Mouse (Mus musculus): ENCODE data around the gene Tsacc. TPM values are rescaled to one million over a fixed set of nuclear protein-coding genes. Genes with fewer than 3 reads are reported as not detected.
A peak's percentile ranks its signal among the peaks of the same experiment; 100 is the strongest.
"Not testable (repeated sequence)": the region's sequence is repeated elsewhere in the genome, so short reads cannot be mapped to it uniquely, and the experiment has no call there.

Tsacc gene
- total RNA-seq (2021) (10 to 100 TPM in 1 of 2 experiments, 1 to 10 TPM in 1; 5.7 to 10.6 TPM), polyA plus RNA-seq (2012; rRNA removed) (1.9 and 2.3 TPM in 2 replicates)
- long read RNA-seq, partial matches to known transcripts, result 1 of 5 reads
- long read RNA-seq, other reads (novel, unspliced or antisense), result 3 of 5 reads

DNA sequence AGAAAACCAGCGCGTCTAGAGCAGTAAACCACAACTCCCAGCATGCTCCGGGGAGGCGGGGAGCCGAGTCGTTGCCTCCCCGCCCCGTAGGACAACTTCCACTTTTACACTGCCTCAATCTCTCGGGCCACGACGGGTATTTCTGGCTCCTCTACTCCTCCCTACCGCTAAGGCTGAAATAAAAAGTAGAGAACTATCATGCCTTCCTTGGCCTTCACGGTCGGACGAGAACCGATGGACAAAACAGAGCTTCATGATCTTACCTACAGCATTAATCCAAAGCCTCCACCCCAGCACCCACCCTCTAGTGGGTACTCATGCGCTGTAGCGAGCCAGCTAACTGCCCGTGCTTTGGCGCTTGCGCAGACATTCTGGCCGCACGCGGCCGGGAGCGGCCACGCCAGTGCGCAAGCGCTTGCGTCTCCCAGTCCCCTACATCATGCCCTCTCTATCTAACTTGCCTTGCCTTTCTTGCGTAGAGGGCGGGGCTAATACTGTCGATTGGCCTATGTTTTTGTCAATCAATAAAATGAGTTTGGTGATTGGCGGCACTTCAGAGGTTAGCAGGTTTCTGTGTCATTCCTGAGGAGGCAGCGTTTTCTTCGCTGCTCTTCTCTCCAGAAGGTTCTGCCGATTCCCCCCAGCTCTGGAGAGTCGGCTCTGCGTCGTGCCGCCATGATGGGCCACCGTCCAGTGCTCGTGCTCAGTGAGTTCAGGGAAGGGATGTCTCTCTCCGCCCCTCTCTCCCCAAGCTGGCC is at the start of gene Tsacc, which contains the start of gene Cct3:
Gene Tsacc, minus strand, starts transcription at position 439 of the 758 bp plus-strand sequence.
Gene Cct3, plus strand, starts transcription at position 556 of the 758 bp plus-strand sequence.
- peak; percentile 98 for DNase-seq

- no peak for DNase-seq
These were observed 42.2 kb upstream of the Tsacc start for GRCm38 (mm10) chr3:88339006-88339405.

DNA sequence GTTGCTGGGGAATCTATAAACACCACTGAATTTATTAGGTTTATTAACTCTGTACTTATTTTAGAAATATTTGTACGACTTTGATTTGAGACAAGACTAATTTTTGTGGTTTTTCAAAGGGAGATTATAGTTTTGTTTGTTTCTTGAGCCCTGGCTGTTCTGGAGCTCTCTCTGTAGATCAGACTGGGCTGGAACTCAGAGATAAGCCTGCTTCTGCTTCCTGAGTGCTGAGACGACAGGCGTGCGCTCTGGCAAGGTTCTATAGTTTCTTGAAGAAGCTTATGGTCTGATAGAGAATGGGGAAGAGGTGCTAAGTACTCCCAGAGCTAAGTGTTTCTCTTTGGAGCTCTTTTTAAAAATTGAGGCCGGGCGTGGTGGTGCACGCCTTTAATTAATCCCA is 41.5 kb upstream of the Tsacc start:
- DNase-seq, result no peak

GRCm38 (mm10) chr3:88337367-88338020 is 40.7 kb upstream of the Tsacc start:
- DNase-seq, result peak; percentile 28

DNA sequence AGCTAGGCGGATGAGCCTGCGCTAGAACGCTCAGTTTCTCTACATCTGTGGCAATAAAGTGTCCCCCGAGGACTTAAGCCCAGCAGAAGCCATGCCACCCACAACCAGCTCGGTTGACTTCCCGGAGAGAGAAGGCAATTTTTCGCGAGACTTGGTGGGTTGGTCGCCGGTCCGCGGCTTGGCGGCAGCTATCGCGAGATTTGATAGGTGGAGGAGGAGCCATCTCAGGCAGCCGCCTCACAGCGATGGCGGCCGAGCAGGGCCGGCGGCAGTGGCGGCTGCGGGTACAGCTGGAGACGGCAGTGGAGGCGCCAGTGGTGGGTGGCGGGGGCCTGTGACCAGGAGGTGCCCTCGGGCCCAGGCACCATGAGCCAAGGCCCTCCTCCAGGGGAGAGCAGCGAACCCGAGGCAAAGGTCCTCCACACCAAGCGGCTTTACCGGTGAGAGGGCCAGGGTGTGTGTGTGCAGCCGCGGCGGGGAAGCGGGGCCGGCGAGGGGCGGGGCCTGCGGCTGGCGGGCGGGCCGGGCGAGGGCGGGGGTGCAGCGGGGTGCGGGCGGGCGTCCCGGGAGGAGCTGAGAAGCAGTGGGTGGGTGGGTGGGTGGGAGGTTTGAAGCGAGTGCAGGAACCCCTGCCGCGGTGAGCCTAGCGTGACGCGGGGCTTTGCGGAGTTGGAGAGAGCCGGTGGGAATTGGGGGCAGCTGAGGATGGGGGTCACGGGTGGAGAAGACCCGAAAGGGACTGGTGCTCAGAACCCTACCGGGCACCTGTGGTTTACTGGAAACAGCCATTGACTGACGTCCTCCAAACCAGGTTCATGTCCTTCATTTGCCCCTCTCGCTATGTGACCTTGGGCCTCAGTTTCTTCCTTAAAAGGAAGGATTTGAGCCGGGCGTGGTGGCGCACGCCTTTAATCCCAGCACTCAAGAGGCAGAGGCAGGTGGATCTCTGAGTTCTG is 39.5 kb upstream of the Tsacc start, which contains the start of the genes Tmem79 and Smg5:
Gene Tmem79, minus strand, starts transcription at position 91 of the 956 bp plus-strand sequence.
Gene Smg5, plus strand, starts transcription at position 203 of the 956 bp plus-strand sequence.
- DNase-seq, result peak; percentile 97

DNA sequence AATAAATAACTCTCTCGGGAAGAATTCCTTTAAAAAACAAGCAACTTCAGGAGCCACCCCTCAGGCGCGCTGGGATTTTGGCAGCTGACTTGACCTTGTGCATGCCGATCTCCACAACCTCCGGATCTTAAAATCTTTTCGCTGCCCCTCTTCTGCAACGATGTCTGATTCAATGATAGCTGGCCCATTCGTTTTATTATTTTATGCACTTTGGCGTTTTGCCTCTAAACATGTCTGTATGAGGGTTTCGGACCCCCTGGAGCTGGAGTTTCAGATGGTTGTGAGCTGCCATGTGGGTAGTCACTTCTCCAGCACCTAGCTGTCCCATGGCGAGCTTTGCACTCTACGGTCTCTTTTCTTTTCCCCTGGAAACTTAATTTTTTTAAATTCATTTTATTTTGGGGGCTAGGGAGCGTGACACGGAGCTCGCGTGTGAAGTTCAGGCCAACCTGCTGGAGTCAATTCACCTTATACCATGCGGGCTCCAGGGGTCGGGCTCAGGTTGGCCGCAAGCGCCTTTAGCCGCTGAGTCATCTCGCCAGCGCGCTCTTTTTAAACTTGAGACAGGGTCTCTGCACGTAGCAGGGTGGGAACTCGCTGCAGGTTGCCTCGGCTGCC is 38.7 kb upstream of the Tsacc start:
- no peak for DNase-seq

- DNase-seq, result no peak
These were observed 38.2 kb upstream of the Tsacc start for GRCm38 (mm10) chr3:88334902-88335435.

GRCm38 (mm10) chr3:88334029-88334658 is 37.3 kb upstream of the Tsacc start:
- DNase-seq, result no peak

GRCm38 (mm10) chr3:88331282-88331681 is 34.5 kb upstream of the Tsacc start:
- peak; percentile 60 for DNase-seq

GRCm38 (mm10) chr3:88328956-88329355 is 32.2 kb upstream of the Tsacc start:
- DNase-seq, result no peak

- DNase-seq, result peak; percentile 70
These were observed 28.2 kb upstream of the Tsacc start, which contains the start of gene Glmp for GRCm38 (mm10) chr3:88324951-88325405. TSS of gene Glmp (plus strand) at chr3:88325023.

DNA sequence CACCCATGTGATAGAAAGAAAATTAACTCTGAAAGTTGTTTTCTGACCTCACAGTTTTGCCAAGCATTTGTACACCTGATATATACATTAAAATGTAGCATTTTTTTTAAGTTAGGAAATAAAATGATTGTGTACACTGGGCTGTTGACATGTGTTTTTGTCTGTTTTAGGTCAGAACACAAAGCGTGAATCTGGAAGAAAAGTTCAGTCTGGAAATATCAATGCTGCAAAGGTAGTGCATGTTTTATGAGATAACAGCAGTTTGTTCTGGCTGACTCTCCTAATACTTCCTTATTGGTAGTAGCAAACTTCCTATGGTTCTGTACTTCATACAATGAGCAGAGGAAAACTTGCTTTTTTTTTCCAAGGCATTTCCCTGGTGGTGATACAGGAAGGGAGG is 2.4 kb upstream of the Tsacc start:
- no peak for DNase-seq

DNA sequence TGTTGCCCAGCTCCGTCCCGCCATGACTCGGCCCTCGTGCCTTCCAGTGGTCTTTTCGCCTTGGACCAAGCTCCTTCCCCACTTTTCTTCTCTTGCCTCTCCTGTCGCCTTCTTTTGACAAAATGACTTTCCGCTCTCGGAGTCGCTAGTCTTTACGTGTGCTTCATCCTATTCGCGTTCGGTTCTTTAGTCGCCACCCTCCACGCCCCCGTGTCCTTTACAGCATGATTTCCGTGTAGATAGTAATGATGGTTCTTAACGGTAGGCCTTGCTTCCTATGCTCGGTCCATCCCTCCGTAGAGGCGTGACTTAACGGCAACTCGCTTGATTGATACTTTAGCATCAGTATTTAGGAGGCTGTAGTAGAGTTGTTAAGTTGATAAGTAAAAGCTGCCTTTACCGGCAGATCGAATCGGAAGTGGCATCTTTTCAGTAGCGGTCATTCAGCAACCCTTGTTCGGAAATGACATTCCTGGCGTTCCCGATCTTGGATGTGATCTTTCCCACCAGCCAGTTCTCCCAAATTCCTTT is 587 bp upstream of the Tsacc start:
- no peak for DNase-seq

GRCm38 (mm10) chr3:88296110-88296560 is 664 bp downstream of the Tsacc start:
- DNase-seq, result no peak

- DNase-seq, result not testable (repeated sequence)
These were observed 1.5 kb downstream of the Tsacc start for GRCm38 (mm10) chr3:88295272-88295671.

GRCm38 (mm10) chr3:88291970-88292369 is 4.8 kb downstream of the Tsacc start:
- DNase-seq, result peak; percentile 51

- not testable (repeated sequence) for DNase-seq
These were observed 8.6 kb downstream of the Tsacc start for GRCm38 (mm10) chr3:88288133-88288713.

DNA sequence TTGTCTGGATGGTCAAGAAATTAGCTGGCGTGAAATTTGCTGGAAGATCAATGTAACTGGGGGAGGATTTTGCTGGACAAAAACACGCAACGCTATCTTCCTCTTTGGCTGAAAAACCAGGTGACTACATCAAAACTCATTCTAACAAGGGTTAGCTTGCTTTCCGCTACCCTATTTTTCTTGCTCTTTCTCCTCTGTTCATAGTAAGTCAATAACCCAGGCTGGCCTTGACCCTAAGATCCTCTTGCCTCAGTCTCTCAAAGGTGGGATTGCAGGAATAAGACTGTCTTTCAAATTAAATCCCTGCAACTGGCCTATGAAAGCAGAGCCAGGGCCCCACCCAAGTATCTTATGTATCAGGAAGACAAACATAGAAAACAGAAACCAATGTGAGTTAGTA is 9.7 kb downstream of the Tsacc start, which contains the start of gene Gm38392:
Gene Gm38392, minus strand, starts transcription at position 101 of the 400 bp plus-strand sequence.
- DNase-seq, result no peak

DNA sequence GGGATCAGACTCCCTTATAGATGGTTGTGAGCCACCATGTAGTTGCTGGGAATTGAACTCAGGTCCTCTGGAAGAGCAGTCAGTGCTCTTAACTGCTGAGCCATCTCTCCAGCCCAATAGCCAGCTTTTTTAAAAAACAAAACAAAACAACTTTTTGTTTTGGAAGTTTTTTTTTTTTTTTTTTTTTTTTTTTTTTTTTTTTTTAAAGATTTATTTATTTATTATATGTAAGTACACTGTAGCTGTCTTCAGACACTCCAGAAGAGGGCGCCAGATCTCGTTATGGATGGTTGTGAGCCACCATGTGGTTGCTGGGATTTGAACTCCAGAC is 11.3 kb downstream of the Tsacc start:
- not testable (repeated sequence) for DNase-seq

Measured in adrenal gland, adult 2 months (tissue).